Mouse (Mus musculus) bone marrow, adult 2 months (tissue): ENCODE results near the gene Exoc4. TPM values are rescaled to one million over a fixed set of nuclear protein-coding genes. Genes with fewer than 3 reads are reported as not detected.
A peak's percentile ranks its signal among the peaks of the same experiment; 100 is the strongest.

Source experiments
- H3K27ac ChIP-seq: fragments of 200-500 bp; 2 replicates; pipeline ENCODE4 v1.5.1; 2012; ENCODE audit warnings: low read depth, mild to moderate bottlenecking, control low read depth, inconsistent platforms, low read length; ENCODE audit not compliant: control insufficient read depth, poor library complexity, insufficient read depth
- H3K4me1 ChIP-seq: fragments of 200-500 bp; 2 replicates; pipeline ENCODE4 v1.6.1; 2011; ENCODE audit warnings: low read length; ENCODE audit not compliant: control insufficient read depth, insufficient read depth
- H3K4me3 ChIP-seq: fragments of 200-500 bp; replicated peaks from 2 replicates; pipeline ENCODE3; 2011; ENCODE audit warnings: mild to moderate bottlenecking, low read depth, low read length, control low read depth; ENCODE audit not compliant: control insufficient read depth
- CTCF ChIP-seq: fragments of 200-500 bp; IDR thresholded peaks from 2 replicates; pipeline ENCODE4 v1.5.1; 2011; ENCODE audit warnings: low read length, control low read depth; ENCODE audit not compliant: control insufficient read depth, insufficient read depth
- POLR2A ChIP-seq: fragments of 200-500 bp; IDR thresholded peaks from 2 replicates; pipeline ENCODE4 v1.6.1; 2011; ENCODE audit warnings: low read depth, mild to moderate bottlenecking, control low read depth, low read length, borderline replicate concordance; ENCODE audit not compliant: control insufficient read depth
- WGBS: fragments of 180-500 bp; shearing (Covaris S2); methylation state at CpG from one replicate; pipeline ENCODE4 v1.1.7; 2018; 5-methylcytosine and 5-hydroxymethylcytosine counted together
- polyA plus RNA-seq: library from polyadenylated mRNA; stranded (reverse); fragments of >200 nt; gene quantifications from 2 replicates; pipeline ENCODE4 v1.2.4, GENCODE M21; 2011; ENCODE audit warnings: low replicate concordance; ENCODE audit not compliant: missing spikeins, insufficient read depth, insufficient read length

Exoc4 gene
- 7.8 and 13.7 TPM in 2 replicates for polyA plus RNA-seq

GRCm38 (mm10) chr6:33248894-33249758 is at the start of gene Exoc4:
Exoc4 (plus strand) TSS chr6:33249085.
- TF ChIP-seq CTCF (no peak), POLR2A (no peak)
- H3K4me3 ChIP-seq, result peak within 1 kb of the TSS; percentile 74
- no peaks in the 10 kb centered on the region for H3K4me1 ChIP-seq
- 3% methylated on average over 33 of the region's 34 CpGs for WGBS
- H3K27ac ChIP-seq, result no peak within 1 kb of the TSS

DNA sequence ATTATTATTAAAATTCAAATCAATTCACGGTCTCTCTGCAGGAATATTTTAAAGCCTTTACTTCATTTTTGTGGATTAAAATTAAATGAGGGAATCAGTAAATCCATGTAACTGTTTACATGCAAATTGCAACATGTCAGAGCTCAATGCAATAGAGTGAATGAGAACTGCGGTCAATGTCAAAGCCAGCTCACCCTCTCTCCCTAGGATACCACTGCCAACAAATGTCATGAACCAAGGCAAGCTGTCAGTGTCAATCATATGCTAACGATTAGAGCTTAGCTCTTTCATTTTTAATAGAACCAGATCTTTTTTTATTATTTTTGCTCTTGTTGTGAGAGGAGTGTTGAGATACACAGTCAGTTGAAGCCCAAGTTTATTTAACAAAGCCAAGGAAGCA is 30.1 kb upstream of the Exoc4 start:
- no peak overlapping the region for H3K27ac ChIP-seq
- 81% methylated on average over 3 of the region's 3 CpGs for WGBS
- no peaks in the 10 kb centered on the region for H3K4me1 ChIP-seq
- no peak overlapping the region for H3K4me3 ChIP-seq
- TF ChIP-seq POLR2A, result no peak
- TF ChIP-seq CTCF, result no peak

DNA sequence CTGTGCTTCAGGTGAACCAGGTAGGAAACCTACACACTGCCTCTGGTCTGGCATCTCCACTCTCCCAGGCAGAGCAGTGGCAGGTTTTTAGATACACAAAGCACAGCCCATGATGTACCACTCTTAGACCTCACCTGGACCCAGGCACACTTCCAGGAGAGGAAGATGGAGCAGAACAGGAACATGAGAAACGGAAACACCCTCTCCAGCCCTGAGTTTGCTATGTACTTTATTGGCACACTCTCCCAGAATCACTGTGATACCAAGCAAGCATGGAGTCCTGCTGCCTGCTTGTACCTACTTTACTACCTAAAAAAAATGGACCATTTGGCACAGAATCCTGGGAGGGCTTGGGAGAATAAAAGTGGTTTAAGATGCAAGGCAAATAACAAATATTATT is 22.2 kb upstream of the Exoc4 start:
- WGBS, result 64% methylated on average over 1 of the region's 1 CpGs
- Histone ChIP-seq H3K4me1 (no peaks in the 10 kb centered on the region), H3K4me3 (no peak overlapping the region), H3K27ac (no peak overlapping the region)
- no peak for TF ChIP-seq CTCF
- TF ChIP-seq POLR2A, result no peak

GRCm38 (mm10) chr6:33227371-33227770 is 21.5 kb upstream of the Exoc4 start:
- Histone ChIP-seq H3K4me1 (no peaks in the 10 kb centered on the region), H3K4me3 (no peak overlapping the region), H3K27ac (no peak overlapping the region)
- WGBS, result 73% methylated on average over 8 of the region's 8 CpGs
- TF ChIP-seq CTCF (no peak), POLR2A (no peak)

- Histone ChIP-seq H3K4me1 (no peaks in the 10 kb centered on the region), H3K27ac (no peak overlapping the region), H3K4me3 (no peak overlapping the region)
- TF ChIP-seq CTCF (no peak), POLR2A (no peak)
Measured at GRCm38 (mm10) chr6:33241250-33241649, 7.6 kb upstream of the Exoc4 start.

- no peaks in the 10 kb centered on the region for H3K4me1 ChIP-seq
- TF ChIP-seq POLR2A, result no peak
- no peak for TF ChIP-seq CTCF
- no peak overlapping the region for H3K27ac ChIP-seq
- no peak overlapping the region for H3K4me3 ChIP-seq
- WGBS, result 75% methylated on average over 3 of the region's 3 CpGs
Measured at GRCm38 (mm10) chr6:33244546-33244945, 4.3 kb upstream of the Exoc4 start.

DNA sequence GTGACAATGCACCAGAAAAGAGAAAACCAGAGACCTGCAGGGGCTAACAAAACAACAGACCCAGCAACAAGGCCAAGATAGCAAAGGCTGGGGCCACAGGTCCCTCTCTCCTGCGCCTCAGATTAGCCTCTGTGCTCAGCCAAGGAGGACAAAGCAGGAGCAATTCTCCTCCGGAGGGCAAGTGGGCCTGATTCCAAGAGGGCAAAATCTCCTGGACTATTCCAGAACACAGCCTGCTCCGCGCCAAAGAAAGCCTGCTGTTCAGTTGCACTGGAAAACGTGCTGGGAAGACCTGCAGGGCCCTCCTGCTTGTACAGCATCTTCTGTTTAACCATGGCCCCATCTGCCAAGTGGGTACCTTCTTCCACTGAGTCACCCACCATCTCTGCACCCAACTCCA is 1.7 kb upstream of the Exoc4 start:
- Histone ChIP-seq H3K4me1 (no peaks in the 10 kb centered on the region), H3K4me3 (no peak overlapping the region), H3K27ac (no peak overlapping the region)
- TF ChIP-seq POLR2A (no peak), CTCF (no peak)
- WGBS, result 84% methylated on average over 5 of the region's 5 CpGs

GRCm38 (mm10) chr6:33247576-33248355 is 1.1 kb upstream of the Exoc4 start:
- TF ChIP-seq CTCF (no peak), POLR2A (no peak)
- 80% methylated on average over 23 of the region's 23 CpGs for WGBS
- Histone ChIP-seq H3K27ac (no peak overlapping the region), H3K4me1 (no peaks in the 10 kb centered on the region), H3K4me3 (no peak overlapping the region)
